Mouse (Mus musculus): ENCODE results near the gene Cacng4. TPM values are rescaled to one million over a fixed set of nuclear protein-coding genes. Genes with fewer than 3 reads are reported as not detected.

The Cacng4 gene
- 1.3 TPM in 2 replicates for polyA plus RNA-seq (2015; fragmentation: Nextera tagmentation; extraction: Ambion mirVana)

GRCm38 (mm10) chr11:107794547-107795269 is at the start of gene Cacng4:
Cacng4 (minus strand) TSS chr11:107794557.
- Histone ChIP-seq H3K4me1 (replicated peaks; ENCODE audit: control insufficient read depth, insufficient read depth) (peaks cover 6% of the 10 kb centered on the region; the same call in 1 of the 2 replicates), H3K36me3 (ENCODE audit: control insufficient read depth, insufficient read depth, low read length) (no peaks in the 10 kb centered on the region), H3K9ac (ENCODE audit: low read length) (peak within 1 kb of the TSS; percentile 41; the same call in 1 of the 2 replicates), H3K27me3 (ENCODE audit: control insufficient read depth, insufficient read depth, low read length) (peaks cover 4% of the 10 kb centered on the region), H3K27ac (replicated peaks) (no peak within 1 kb of the TSS), H3K4me2 (replicated peaks; ENCODE audit: low read depth) (peak within 1 kb of the TSS; percentile 91), H3K4me3 (ENCODE audit: low read depth, low read length) (peak within 1 kb of the TSS; percentile 46), H3K9me3 (ENCODE audit: control insufficient read depth, low read length) (no peaks in the 10 kb centered on the region)
- no peak for TF ChIP-seq CTCF (IDR thresholded peaks at IDR 0.05; ENCODE audit: low read depth)
- no peak for TF ChIP-seq EP300 (optimal IDR thresholded peaks at IDR 0.05)
- WGBS, result 2% methylated on average over 26 of the region's 73 CpGs
- ATAC-seq (ENCODE audit: low FRiP score, low TSS enrichment) (peak; percentile 32; the same call in 1 of the 2 replicates), DNase-seq (ENCODE audit: low spot score) (peak; percentile 40)

DNA sequence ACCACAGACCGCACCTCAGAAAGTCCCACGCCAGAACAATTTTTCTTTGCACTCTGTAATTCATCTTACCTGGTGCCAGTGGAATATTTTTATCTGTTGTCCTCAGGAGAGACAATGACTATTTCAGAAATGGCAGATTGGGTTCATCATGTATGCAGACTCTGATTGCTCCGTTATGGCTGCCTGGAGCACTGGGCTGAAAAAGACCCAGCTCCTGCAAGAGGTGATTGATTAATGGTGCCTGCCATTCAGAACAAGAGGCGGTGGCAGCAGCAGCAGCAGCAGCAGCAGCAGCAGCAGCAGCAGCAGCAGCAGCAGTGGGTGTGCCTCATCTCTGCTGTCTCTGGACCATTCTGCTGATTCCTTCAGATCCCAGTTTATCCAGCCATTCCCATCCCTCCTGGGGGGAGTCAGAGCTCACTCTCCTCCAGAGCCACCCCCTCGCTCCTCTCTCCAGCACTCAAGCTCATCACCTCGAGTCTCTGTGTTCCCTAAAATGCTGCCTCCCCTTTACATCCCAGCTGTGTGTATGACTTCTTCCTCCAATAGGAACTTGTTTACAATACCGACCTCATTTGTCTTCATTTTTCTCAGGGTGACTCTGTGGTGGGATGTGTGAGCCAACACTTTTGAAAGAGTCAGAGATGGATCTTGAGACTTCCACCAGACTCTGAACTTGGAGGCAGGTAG is 39.1 kb upstream of the Cacng4 start:
- TF ChIP-seq EP300 (optimal IDR thresholded peaks at IDR 0.05), result no peak
- TF ChIP-seq CTCF (IDR thresholded peaks at IDR 0.05; ENCODE audit: low read depth), result no peak
- no peaks in the 10 kb centered on the region for H3K27me3 ChIP-seq (ENCODE audit: control insufficient read depth, insufficient read depth, low read length)
- H3K4me2 ChIP-seq (replicated peaks; ENCODE audit: low read depth), result no peak overlapping the region
- no peaks in the 10 kb centered on the region for H3K36me3 ChIP-seq (ENCODE audit: control insufficient read depth, insufficient read depth, low read length)
- ATAC-seq (ENCODE audit: low FRiP score, low TSS enrichment), result no peak
- H3K27ac ChIP-seq (replicated peaks), result no peak overlapping the region
- H3K9me3 ChIP-seq (ENCODE audit: control insufficient read depth, low read length), result no peaks in the 10 kb centered on the region
- WGBS, result 50% methylated on average over 7 of the region's 7 CpGs
- H3K4me1 ChIP-seq (replicated peaks; ENCODE audit: control insufficient read depth, insufficient read depth), result no peaks in the 10 kb centered on the region
- H3K9ac ChIP-seq (ENCODE audit: low read length), result no peak overlapping the region
- no peak for DNase-seq (ENCODE audit: low spot score)
- no peak overlapping the region for H3K4me3 ChIP-seq (ENCODE audit: low read depth, low read length)

DNA sequence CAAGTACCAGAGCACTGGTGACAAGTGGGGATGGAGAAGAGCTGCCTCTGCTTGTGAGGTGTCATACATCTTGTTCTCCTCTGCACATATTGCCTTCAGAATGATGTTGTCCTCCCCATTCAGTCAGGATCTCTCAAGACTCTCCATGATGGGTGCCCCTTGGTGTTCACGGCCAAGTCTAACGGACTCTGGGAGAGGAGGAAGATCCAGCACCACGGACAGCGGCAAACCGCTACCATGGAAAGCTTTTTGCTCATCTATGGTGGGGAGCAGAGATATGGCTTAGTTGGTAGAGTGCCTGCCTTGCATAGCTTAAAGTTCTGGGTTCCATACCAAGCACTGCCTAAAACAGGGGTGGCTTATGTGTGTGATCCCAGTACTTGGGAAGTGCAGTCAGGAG is 22.8 kb upstream of the Cacng4 start:
- no peaks in the 10 kb centered on the region for H3K9me3 ChIP-seq (ENCODE audit: control insufficient read depth, low read length)
- no peak for TF ChIP-seq EP300 (optimal IDR thresholded peaks at IDR 0.05)

GRCm38 (mm10) chr11:107812941-107813648 is 18.7 kb upstream of the Cacng4 start:
- TF ChIP-seq EP300 (optimal IDR thresholded peaks at IDR 0.05), result no peak
- no peak for TF ChIP-seq CTCF (IDR thresholded peaks at IDR 0.05; ENCODE audit: low read depth)
- Histone ChIP-seq H3K36me3 (ENCODE audit: control insufficient read depth, insufficient read depth, low read length) (no peaks in the 10 kb centered on the region), H3K4me2 (replicated peaks; ENCODE audit: low read depth) (no peak overlapping the region), H3K9me3 (ENCODE audit: control insufficient read depth, low read length) (no peaks in the 10 kb centered on the region), H3K4me1 (replicated peaks; ENCODE audit: control insufficient read depth, insufficient read depth) (no peaks in the 10 kb centered on the region), H3K27ac (replicated peaks) (no peak overlapping the region), H3K9ac (ENCODE audit: low read length) (no peak overlapping the region), H3K4me3 (ENCODE audit: low read depth, low read length) (no peak overlapping the region), H3K27me3 (ENCODE audit: control insufficient read depth, insufficient read depth, low read length) (no peaks in the 10 kb centered on the region)
- ATAC-seq (ENCODE audit: low FRiP score, low TSS enrichment) (no peak), DNase-seq (ENCODE audit: low spot score) (no peak)
- 22% methylated on average over 20 of the region's 21 CpGs for WGBS

More for the DNA sequence above, 22.8 kb upstream of the Cacng4 start:
- Histone ChIP-seq H3K27me3 (ENCODE audit: control insufficient read depth, insufficient read depth, low read length) (no peaks in the 10 kb centered on the region), H3K36me3 (ENCODE audit: control insufficient read depth, insufficient read depth, low read length) (no peaks in the 10 kb centered on the region), H3K4me3 (ENCODE audit: low read depth, low read length) (no peak overlapping the region), H3K27ac (replicated peaks) (no peak overlapping the region), H3K4me2 (replicated peaks; ENCODE audit: low read depth) (no peak overlapping the region), H3K4me1 (replicated peaks; ENCODE audit: control insufficient read depth, insufficient read depth) (no peaks in the 10 kb centered on the region), H3K9ac (ENCODE audit: low read length) (no peak overlapping the region)
- no peak for ATAC-seq (ENCODE audit: low FRiP score, low TSS enrichment)
- WGBS, result 33% methylated on average over 5 of the region's 5 CpGs
- DNase-seq (ENCODE audit: low spot score), result peak; percentile 35

GRCm38 (mm10) chr11:107812429-107812828 is 18.1 kb upstream of the Cacng4 start:
- H3K27ac ChIP-seq (replicated peaks), result no peak overlapping the region
- no peak overlapping the region for H3K9ac ChIP-seq (ENCODE audit: low read length)
- no peaks in the 10 kb centered on the region for H3K9me3 ChIP-seq (ENCODE audit: control insufficient read depth, low read length)
- ATAC-seq (ENCODE audit: low FRiP score, low TSS enrichment) (no peak), DNase-seq (ENCODE audit: low spot score) (no peak)
- H3K4me3 ChIP-seq (ENCODE audit: low read depth, low read length), result no peak overlapping the region
- TF ChIP-seq CTCF (IDR thresholded peaks at IDR 0.05; ENCODE audit: low read depth), result no peak
- TF ChIP-seq EP300 (optimal IDR thresholded peaks at IDR 0.05), result no peak
- H3K36me3 ChIP-seq (ENCODE audit: control insufficient read depth, insufficient read depth, low read length), result no peaks in the 10 kb centered on the region
- 55% methylated on average over 4 of the region's 4 CpGs for WGBS
- no peak overlapping the region for H3K4me2 ChIP-seq (replicated peaks; ENCODE audit: low read depth)
- H3K27me3 ChIP-seq (ENCODE audit: control insufficient read depth, insufficient read depth, low read length), result no peaks in the 10 kb centered on the region
- no peaks in the 10 kb centered on the region for H3K4me1 ChIP-seq (replicated peaks; ENCODE audit: control insufficient read depth, insufficient read depth)

Measured in stomach, postnatal 0 days (tissue).